Mouse (Mus musculus): ENCODE measurements around the gene Wee2. TPM values are rescaled to one million over a fixed set of nuclear protein-coding genes. Genes with fewer than 3 reads are reported as not detected.

Wee2 gene
- polyA plus RNA-seq, 1 experiment = not detected

DNA sequence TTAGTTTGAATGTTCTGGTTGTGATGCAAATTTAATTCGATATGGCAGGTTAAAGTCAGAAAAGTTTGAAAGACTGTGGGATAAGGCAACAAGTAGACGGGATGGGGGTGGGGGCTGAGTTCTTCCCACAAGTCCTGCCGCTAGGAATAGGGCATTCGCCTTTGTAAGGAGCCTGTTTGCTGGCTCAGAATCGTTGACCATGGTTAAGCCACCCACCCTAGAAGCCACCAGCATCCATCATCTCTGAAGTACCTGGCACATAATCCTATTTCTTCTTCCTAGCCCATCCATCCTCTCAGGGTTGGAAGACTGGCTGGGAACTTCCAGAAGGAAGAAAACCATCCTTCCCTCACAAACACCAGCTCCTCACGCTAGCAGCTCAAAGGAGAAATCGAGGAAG lies 4.2 kb upstream of the Wee2 start:
- no peaks in the 10 kb centered on the region; the same call in 1 of the 2 replicates for H3K27me3 ChIP-seq (ENCODE audit: control insufficient read depth, insufficient read depth, low read length)
- H3K36me3 ChIP-seq (ENCODE audit: control insufficient read depth, insufficient read depth, low read length) = no peaks in the 10 kb centered on the region
- H3K27ac ChIP-seq (ENCODE audit: insufficient read depth, low read depth, low read length) = no peak overlapping the region
- TF ChIP-seq POLR2A (IDR thresholded peaks at IDR 0.05; ENCODE audit: low read depth, low read length) (no peak), CTCF (IDR thresholded peaks at IDR 0.05; ENCODE audit: extremely low read depth, insufficient read length, insufficient replicate concordance, low read depth, low read length) (no peak)
- H3K4me3 ChIP-seq (ENCODE audit: low read depth, low read length) = peak overlapping the region; percentile 100
- peaks cover 18% of the 10 kb centered on the region; the same call in 1 of the 2 replicates for H3K4me1 ChIP-seq (ENCODE audit: control insufficient read depth, insufficient read depth, insufficient read length, low read length)
- 39% methylated on average over 7 of the region's 7 CpGs for WGBS

GRCm38 (mm10) chr6:40435151-40436046 lies 3.5 kb upstream of the Wee2 start:
- Histone ChIP-seq H3K27me3 (ENCODE audit: control insufficient read depth, insufficient read depth, low read length) (no peaks in the 10 kb centered on the region; the same call in 1 of the 2 replicates), H3K4me1 (ENCODE audit: control insufficient read depth, insufficient read depth, insufficient read length, low read length) (peaks cover 16% of the 10 kb centered on the region; the same call in 1 of the 2 replicates), H3K4me3 (ENCODE audit: low read depth, low read length) (peak overlapping the region; percentile 100), H3K27ac (ENCODE audit: insufficient read depth, low read depth, low read length) (no peak overlapping the region), H3K36me3 (ENCODE audit: control insufficient read depth, insufficient read depth, low read length) (no peaks in the 10 kb centered on the region)
- WGBS = 1% methylated on average over 72 of the region's 72 CpGs
- TF ChIP-seq POLR2A (IDR thresholded peaks at IDR 0.05; ENCODE audit: low read depth, low read length) (no peak), CTCF (IDR thresholded peaks at IDR 0.05; ENCODE audit: extremely low read depth, insufficient read length, insufficient replicate concordance, low read depth, low read length) (no peak)

- TF ChIP-seq POLR2A (IDR thresholded peaks at IDR 0.05; ENCODE audit: low read depth, low read length) (peak; percentile 42; the same call in 1 of the 2 replicates), CTCF (IDR thresholded peaks at IDR 0.05; ENCODE audit: extremely low read depth, insufficient read length, insufficient replicate concordance, low read depth, low read length) (no peak)
- no peak within 1 kb of the TSS for H3K27ac ChIP-seq (ENCODE audit: insufficient read depth, low read depth, low read length)
- H3K27me3 ChIP-seq (ENCODE audit: control insufficient read depth, insufficient read depth, low read length) = no peaks in the 10 kb centered on the region; the same call in 1 of the 2 replicates
- under 1% methylated on average over 38 of the region's 38 CpGs for WGBS
- no peaks in the 10 kb centered on the region for H3K36me3 ChIP-seq (ENCODE audit: control insufficient read depth, insufficient read depth, low read length)
- H3K4me3 ChIP-seq (ENCODE audit: low read depth, low read length) = peak within 1 kb of the TSS; percentile 100
- peaks cover 10% of the 10 kb centered on the region; the same call in 1 of the 2 replicates for H3K4me1 ChIP-seq (ENCODE audit: control insufficient read depth, insufficient read depth, insufficient read length, low read length)
Observed at GRCm38 (mm10) chr6:40436047-40436483, 2.8 kb upstream of the Wee2 start, which contains the start of gene E330009J07Rik. Gene E330009J07Rik (minus strand): TSS chr6:40436135.

DNA sequence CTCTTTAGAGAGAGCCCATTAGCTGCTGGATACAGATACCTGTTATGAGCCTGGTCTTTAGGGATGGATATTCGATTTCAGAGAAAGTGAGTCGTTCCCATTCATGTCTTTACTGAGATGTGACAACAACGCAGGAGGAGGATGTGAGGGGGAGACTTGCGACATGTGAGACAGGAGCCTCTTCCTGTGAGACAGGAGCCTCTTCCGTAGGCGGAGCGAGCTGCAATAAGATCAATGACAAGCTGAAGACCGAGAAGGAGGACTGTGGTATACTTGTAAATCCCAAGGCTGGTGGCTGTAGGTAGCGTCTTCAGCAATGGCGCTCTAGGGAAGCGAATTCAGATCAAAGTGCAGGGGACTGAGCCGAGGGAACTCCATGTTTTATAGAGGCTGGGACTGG lies 843 bp downstream of the Wee2 start:
- peaks cover 2% of the 10 kb centered on the region; the same call in 1 of the 2 replicates for H3K27me3 ChIP-seq (ENCODE audit: control insufficient read depth, insufficient read depth, low read length)
- TF ChIP-seq POLR2A (IDR thresholded peaks at IDR 0.05; ENCODE audit: low read depth, low read length) (no peak), CTCF (IDR thresholded peaks at IDR 0.05; ENCODE audit: extremely low read depth, insufficient read length, insufficient replicate concordance, low read depth, low read length) (no peak)
- H3K36me3 ChIP-seq (ENCODE audit: control insufficient read depth, insufficient read depth, low read length) = no peaks in the 10 kb centered on the region
- 50% methylated on average over 12 of the region's 12 CpGs for WGBS
- H3K4me1 ChIP-seq (ENCODE audit: control insufficient read depth, insufficient read depth, insufficient read length, low read length) = peaks cover 5% of the 10 kb centered on the region; the same call in 1 of the 2 replicates
- no peak overlapping the region for H3K4me3 ChIP-seq (ENCODE audit: low read depth, low read length)
- no peak overlapping the region for H3K27ac ChIP-seq (ENCODE audit: insufficient read depth, low read depth, low read length)

DNA sequence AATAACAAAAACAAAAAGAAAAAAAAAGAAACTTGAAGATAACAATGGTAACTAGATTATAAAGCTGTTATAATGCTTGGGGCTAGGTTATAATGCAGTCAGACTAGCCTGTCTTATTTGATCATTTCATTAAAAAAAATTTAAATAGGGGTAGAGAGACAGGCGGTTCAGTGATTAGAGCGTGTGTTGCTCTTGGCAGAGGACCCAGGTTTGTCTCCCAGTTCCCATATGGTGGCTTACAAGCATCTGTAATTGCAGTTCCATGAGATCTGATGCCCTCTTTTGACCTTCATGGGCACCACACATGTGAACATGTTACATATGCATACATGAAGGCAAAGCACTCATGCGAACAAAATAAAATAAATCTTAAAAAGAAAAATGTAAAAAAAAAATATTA lies 2.4 kb downstream of the Wee2 start:
- Histone ChIP-seq H3K36me3 (ENCODE audit: control insufficient read depth, insufficient read depth, low read length) (no peaks in the 10 kb centered on the region), H3K27ac (ENCODE audit: insufficient read depth, low read depth, low read length) (no peak overlapping the region), H3K27me3 (ENCODE audit: control insufficient read depth, insufficient read depth, low read length) (peaks cover 2% of the 10 kb centered on the region; the same call in 1 of the 2 replicates), H3K4me3 (ENCODE audit: low read depth, low read length) (no peak overlapping the region), H3K4me1 (ENCODE audit: control insufficient read depth, insufficient read depth, insufficient read length, low read length) (peaks cover 3% of the 10 kb centered on the region; the same call in 1 of the 2 replicates)
- 59% methylated on average over 3 of the region's 3 CpGs for WGBS
- TF ChIP-seq CTCF (IDR thresholded peaks at IDR 0.05; ENCODE audit: extremely low read depth, insufficient read length, insufficient replicate concordance, low read depth, low read length) = no peak
- no peak for TF ChIP-seq POLR2A (IDR thresholded peaks at IDR 0.05; ENCODE audit: low read depth, low read length)

- 28% methylated on average over 3 of the region's 3 CpGs for WGBS
- H3K4me3 ChIP-seq (ENCODE audit: low read depth, low read length) = no peak overlapping the region
- H3K36me3 ChIP-seq (ENCODE audit: control insufficient read depth, insufficient read depth, low read length) = no peaks in the 10 kb centered on the region
- H3K27me3 ChIP-seq (ENCODE audit: control insufficient read depth, insufficient read depth, low read length) = peaks cover 2% of the 10 kb centered on the region; the same call in 1 of the 2 replicates
- TF ChIP-seq CTCF (IDR thresholded peaks at IDR 0.05; ENCODE audit: extremely low read depth, insufficient read length, insufficient replicate concordance, low read depth, low read length) (no peak), POLR2A (IDR thresholded peaks at IDR 0.05; ENCODE audit: low read depth, low read length) (no peak)
- H3K27ac ChIP-seq (ENCODE audit: insufficient read depth, low read depth, low read length) = no peak overlapping the region
- H3K4me1 ChIP-seq (ENCODE audit: control insufficient read depth, insufficient read depth, insufficient read length, low read length) = peaks cover 2% of the 10 kb centered on the region; the same call in 1 of the 2 replicates
Observed at GRCm38 (mm10) chr6:40441755-40442154, 2.9 kb downstream of the Wee2 start.
